Mouse (Mus musculus) G1E (cell line): Measurements from ENCODE around the gene Cabp2.

ENCODE experiments used
- CTCF ChIP-seq: IDR thresholded peaks from 2 replicates; pipeline ENCODE4 v1.5.1; 2012; ENCODE audit warnings: low read depth, low read length, inconsistent platforms, mixed read lengths
- GATA1 ChIP-seq: IDR thresholded peaks from 2 replicates; pipeline ENCODE4 v1.6.1; 2012; ENCODE audit warnings: borderline replicate concordance, low read length, inconsistent platforms, mixed read lengths
- TAL1 ChIP-seq: conservative IDR thresholded peaks from 2 replicates; pipeline ENCODE4 v1.6.1; 2012; ENCODE audit warnings: low read depth, low read length, inconsistent platforms, mixed read lengths

- TF ChIP-seq TAL1 (no peak), CTCF (no peak), GATA1 (no peak)
Observed at GRCm38 (mm10) chr19:4083826-4084225, 2.4 kb downstream of the Cabp2 start.
